Mouse (Mus musculus): ENCODE results near the gene Gm19935. TPM values are rescaled to one million over a fixed set of nuclear protein-coding genes. Genes with fewer than 3 reads are reported as not detected.

Gm19935 gene
- total and polyA plus RNA-seq, 3 experiments, result not detected

DNA sequence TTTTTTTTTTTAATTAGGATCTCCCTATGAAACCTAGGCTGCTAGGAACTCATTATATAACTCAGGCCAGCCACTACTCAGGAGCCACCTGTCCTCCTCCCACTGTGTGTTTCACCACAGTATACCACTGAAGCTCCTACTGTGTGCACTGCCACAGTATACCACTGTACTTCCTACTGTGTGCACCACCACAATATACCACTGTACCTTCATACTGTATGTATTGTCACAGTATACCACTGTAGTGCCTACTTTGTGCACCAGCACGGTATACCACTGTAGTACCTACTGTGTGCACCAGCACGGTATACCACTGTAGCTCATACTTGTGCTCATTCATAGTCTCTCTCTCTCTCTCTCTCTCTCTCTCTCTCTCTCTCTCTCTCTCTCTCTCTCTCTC, 40.9 kb upstream of the Gm19935 start:
- H3K27ac ChIP-seq (ENCODE audit: insufficient read depth, low read depth), result no peak overlapping the region
- in situ Hi-C loops (cut with MboI; ENCODE audit: low pct_ligation_motif_present, low pct_unique_long_range_greater_than_20kb, low sequenced_read_pairs), result no loop called here
- TF ChIP-seq GABPA (IDR thresholded peaks at IDR 0.05; ENCODE audit: insufficient replicate concordance, low read depth, low read length), result no peak
- TF ChIP-seq UBTF (IDR thresholded peaks at IDR 0.05; ENCODE audit: low read depth, low read length), result no peak
- peak; percentile 85 for TF ChIP-seq ZKSCAN1 (IDR thresholded peaks at IDR 0.05; ENCODE audit: borderline replicate concordance, low read depth, low read length)
- TF ChIP-seq TBP (conservative IDR thresholded peaks at IDR 0.05; ENCODE audit: low read depth, low read length), result no peak
- no peak for DNase-seq (ENCODE audit: extremely low read depth)
- no peak overlapping the region for H3K4me2 ChIP-seq (ENCODE audit: insufficient read depth, low read depth, poor library complexity, severe bottlenecking)
- no peak overlapping the region for H3K4me3 ChIP-seq (replicated peaks in 1 of 3; ENCODE audit: low read depth in 2 of 3, low read length in 2 of 3, poor library complexity in 1 of 3)
- H3K9ac ChIP-seq (ENCODE audit: insufficient read depth, low read depth), result no peak overlapping the region
- dilution Hi-C loops (cut with MboI; ENCODE audit: extremely low pct_ligation_motif_present, extremely low pct_unique_long_range_greater_than_20kb, low sequenced_read_pairs), result no loop called here
- H3K4me1 ChIP-seq (ENCODE audit: control insufficient read depth in 1 of 2, insufficient read depth in 2 of 2), result peaks cover 14 to 37% of the 10 kb centered on the region in 2 experiments
- H3K79me2 ChIP-seq (replicated peaks; ENCODE audit: control insufficient read depth, extremely low read depth, insufficient read depth, poor library complexity, severe bottlenecking), result 0 out of 2 replicates have a peak, but pooled peaks cover 2% of the 10 kb centered on the region
- peaks cover 3 to 25% of the 10 kb centered on the region in 2 experiments for H3K36me3 ChIP-seq (replicated peaks in 1 of 2; ENCODE audit: control insufficient read depth in 1 of 2, insufficient read depth in 1 of 2, low read length in 1 of 2)
- H3K9me3 ChIP-seq (replicated peaks; ENCODE audit: low read length), result no peaks in the 10 kb centered on the region
- H3K27me3 ChIP-seq (replicated peaks), result no peaks in the 10 kb centered on the region

GRCm38 (mm10) chr8:90856952-90857351, 39.8 kb upstream of the Gm19935 start:
- H3K36me3 ChIP-seq (replicated peaks in 1 of 2; ENCODE audit: control insufficient read depth in 1 of 2, insufficient read depth in 1 of 2, low read length in 1 of 2), result peaks cover 7 to 31% of the 10 kb centered on the region in 2 experiments
- no peak overlapping the region for H3K27ac ChIP-seq (ENCODE audit: insufficient read depth, low read depth)
- in situ Hi-C loops (cut with MboI; ENCODE audit: low pct_ligation_motif_present, low pct_unique_long_range_greater_than_20kb, low sequenced_read_pairs), result no loop called here
- peaks cover 2% of the 10 kb centered on the region for H3K9me3 ChIP-seq (replicated peaks; ENCODE audit: low read length)
- H3K27me3 ChIP-seq (replicated peaks), result no peaks in the 10 kb centered on the region
- no peak overlapping the region for H3K4me2 ChIP-seq (ENCODE audit: insufficient read depth, low read depth, poor library complexity, severe bottlenecking)
- H3K79me2 ChIP-seq (replicated peaks; ENCODE audit: control insufficient read depth, extremely low read depth, insufficient read depth, poor library complexity, severe bottlenecking), result 0 out of 2 replicates have a peak, but pooled peaks cover 2% of the 10 kb centered on the region
- no peak for TF ChIP-seq MYC (IDR thresholded peaks at IDR 0.05; ENCODE audit: low read depth, low read length)
- no peak for TF ChIP-seq MAZ (IDR thresholded peaks at IDR 0.05; ENCODE audit: low read depth, low read length)
- no peak for TF ChIP-seq GABPA (IDR thresholded peaks at IDR 0.05; ENCODE audit: insufficient replicate concordance, low read depth, low read length)
- TF ChIP-seq ETS1 (conservative IDR thresholded peaks at IDR 0.05; ENCODE audit: low read depth, low read length), result no peak
- TF ChIP-seq TBP (conservative IDR thresholded peaks at IDR 0.05; ENCODE audit: low read depth, low read length), result no peak
- no peak for TF ChIP-seq ZKSCAN1 (IDR thresholded peaks at IDR 0.05; ENCODE audit: borderline replicate concordance, low read depth, low read length)
- no peak for TF ChIP-seq POLR2AphosphoS2 (IDR thresholded peaks at IDR 0.05; ENCODE audit: low read depth, low read length)
- TF ChIP-seq HCFC1 (IDR thresholded peaks at IDR 0.05; ENCODE audit: low read depth, low read length), result no peak
- TF ChIP-seq JUND (conservative IDR thresholded peaks at IDR 0.05; ENCODE audit: low read depth, low read length), result no peak
- no peak for TF ChIP-seq KAT2A (IDR thresholded peaks at IDR 0.05; ENCODE audit: insufficient replicate concordance, low read length)
- TF ChIP-seq MXI1 (IDR thresholded peaks at IDR 0.05; ENCODE audit: low read depth, low read length), result no peak
- TF ChIP-seq EP300 (IDR thresholded peaks at IDR 0.05; ENCODE audit: low read length), result no peak
- peaks cover 10 to 29% of the 10 kb centered on the region in 2 experiments for H3K4me1 ChIP-seq (ENCODE audit: control insufficient read depth in 1 of 2, insufficient read depth in 2 of 2)
- no peak overlapping the region for H3K4me3 ChIP-seq (replicated peaks in 1 of 3; ENCODE audit: low read depth in 2 of 3, low read length in 2 of 3, poor library complexity in 1 of 3)
- DNase-seq (ENCODE audit: extremely low read depth), result no peak
- dilution Hi-C loops (cut with MboI; ENCODE audit: extremely low pct_ligation_motif_present, extremely low pct_unique_long_range_greater_than_20kb, low sequenced_read_pairs), result no loop called here
- H3K9ac ChIP-seq (ENCODE audit: insufficient read depth, low read depth), result no peak overlapping the region
